Mouse (Mus musculus) A20 (cell line): ENCODE results near the gene Catspere2.

Source experiments
- DNase-seq: peaks from one replicate; pipeline ENCODE4 v3.0.0-alpha.2; 2011; ENCODE audit warnings: low read depth, low spot score

The Catspere2 gene

DNA sequence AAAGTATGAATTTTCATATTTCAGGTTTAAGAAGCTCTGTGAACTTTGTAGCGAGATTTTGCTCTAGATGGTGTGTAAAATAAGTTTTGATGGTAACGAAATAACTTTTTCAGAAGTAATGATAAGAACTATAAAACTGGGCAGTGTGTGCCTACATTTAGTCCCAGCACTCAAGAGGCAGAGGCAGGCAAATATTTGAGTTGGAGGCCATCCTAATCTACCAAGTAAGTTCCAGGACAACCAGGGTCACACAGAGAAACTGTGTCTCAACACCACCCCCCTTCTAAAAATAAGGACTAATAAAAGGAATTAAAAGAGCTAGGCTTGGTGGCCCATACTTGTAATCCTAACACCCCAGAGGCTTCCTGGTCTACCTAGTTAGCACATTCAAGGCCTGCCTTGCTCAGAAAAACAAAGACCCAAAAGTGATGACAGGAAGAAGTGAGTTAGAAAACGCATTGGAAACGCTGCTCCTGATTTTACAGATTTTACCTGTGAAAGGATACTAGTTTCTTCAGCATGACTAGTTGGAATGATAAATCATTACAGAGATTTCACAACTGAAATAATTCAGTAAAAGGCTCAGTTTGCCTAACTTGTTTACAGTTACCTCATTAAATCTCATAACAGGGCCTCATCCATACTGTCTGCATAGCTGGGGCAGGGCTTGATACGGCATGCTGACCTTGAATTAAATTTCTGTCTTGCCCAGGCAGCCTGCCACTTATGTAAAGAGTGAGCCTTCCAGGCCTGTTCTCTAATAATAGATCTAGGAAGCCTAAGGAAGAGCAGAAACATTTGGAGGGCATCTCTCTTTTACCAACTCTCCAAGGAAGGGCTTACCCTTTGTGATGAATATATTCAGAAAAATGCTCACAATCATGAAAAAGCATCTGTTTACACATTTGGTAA, 236.2 kb downstream of the Catspere2 start:
- DNase-seq: no peak
